Mouse (Mus musculus) activated CD4-positive, CD25-positive, alpha-beta regulatory T cell, adult 4 months (primary cell): ENCODE measurements around the gene Vmn1r148. TPM values are rescaled to one million over a fixed set of nuclear protein-coding genes. Genes with fewer than 3 reads are reported as not detected.
"Not testable (repeated sequence)": the region's sequence is repeated elsewhere in the genome, so short reads cannot be mapped to it uniquely, and the experiment has no call there.

Source experiments
- ATAC-seq: one replicate; pipeline ENCODE4 v1.8.0; 2017
- polyA plus RNA-seq, 2 experiments: library from polyadenylated mRNA; unstranded; fragments of 100-300 nt; shearing (Covaris generic); gene quantifications; one replicate each; pipeline ENCODE4 v1.2.1; 2017

Vmn1r148 gene
- polyA plus RNA-seq, result not detected

GRCm38 (mm10) chr7:22413283-22413682 lies at the start of gene Vmn1r148:
Vmn1r148 (plus strand) TSS chr7:22413583.
- not testable (repeated sequence) for ATAC-seq

GRCm38 (mm10) chr7:22370939-22371338 lies 42.4 kb upstream of the Vmn1r148 start, which contains the start of gene Gm8660:
Gm8660 (minus strand) TSS chr7:22371039.
- ATAC-seq, result not testable (repeated sequence)

GRCm38 (mm10) chr7:22438129-22438528 lies 24.7 kb downstream of the Vmn1r148 start, which contains the start of gene Vmn1r149:
Vmn1r149 (minus strand) TSS chr7:22438229.
- not testable (repeated sequence) for ATAC-seq

- ATAC-seq, result not testable (repeated sequence)
These were observed 50.6 kb downstream of the Vmn1r148 start, which contains the start of gene Gm10665 for GRCm38 (mm10) chr7:22463975-22464374. Gm10665 (minus strand) TSS chr7:22464075.

Other genes with a start within 250 kb of the Vmn1r148 start
- not detected for gene Vmn1r142, start 249.5 kb upstream of the Vmn1r148 start, polyA plus RNA-seq
- not detected for gene Vmn1r143, start 224.2 kb upstream of the Vmn1r148 start, polyA plus RNA-seq
- not detected for gene Gm8653, start 212.3 kb upstream of the Vmn1r148 start, polyA plus RNA-seq
- gene Gm8453, start 184.1 kb upstream of the Vmn1r148 start, polyA plus RNA-seq, result not detected
- not detected for gene Gm4187, start 83.9 kb upstream of the Vmn1r148 start, polyA plus RNA-seq
- gene Gm8660, start 42.5 kb upstream of the Vmn1r148 start, polyA plus RNA-seq, result not detected
- not detected for gene Vmn1r149, start 24.6 kb downstream of the Vmn1r148 start, polyA plus RNA-seq
- not detected for gene Gm10665, start 50.5 kb downstream of the Vmn1r148 start, polyA plus RNA-seq
- not detected for gene Vmn1r151, start 86.1 kb downstream of the Vmn1r148 start, polyA plus RNA-seq
- gene Vmn1r152, start 109.4 kb downstream of the Vmn1r148 start, polyA plus RNA-seq, result not detected
- not detected for gene Gm8677, start 121.3 kb downstream of the Vmn1r148 start, polyA plus RNA-seq
- gene Gm4201, start 151.8 kb downstream of the Vmn1r148 start, polyA plus RNA-seq, result not detected
- gene Gm4565, start 174.5 kb downstream of the Vmn1r148 start, polyA plus RNA-seq, result under 1 TPM in 1 of 2 experiments, not detected in 1; 0.28 TPM
- not detected for gene Vmn1r155, start 244.4 kb downstream of the Vmn1r148 start, polyA plus RNA-seq